Mouse (Mus musculus): ENCODE data around the gene Tktl1.

DNA sequence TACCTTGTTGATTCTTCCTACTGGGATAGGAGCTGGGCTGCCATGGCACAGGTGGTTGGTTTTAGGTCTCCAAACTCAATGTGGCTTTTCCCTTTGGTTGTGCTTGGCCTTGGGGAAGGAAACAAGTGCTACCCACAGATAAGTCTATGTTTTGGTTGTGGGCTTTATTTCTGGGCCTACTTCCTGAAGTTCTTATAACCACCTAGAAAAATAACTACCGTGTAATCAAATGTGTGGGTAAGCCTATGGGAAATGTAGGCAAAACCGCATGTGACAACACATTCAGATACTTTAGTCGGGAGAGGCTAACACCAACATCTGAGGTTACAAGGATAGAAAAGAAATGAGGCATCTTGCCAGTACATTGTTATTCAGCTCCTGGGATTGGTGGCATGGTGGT lies 80.7 kb downstream of the Tktl1 start:
- TF ChIP-seq GATA1 (IDR thresholded peaks at IDR 0.05; ENCODE audit: borderline replicate concordance, low read length), result no peak
- no peak for TF ChIP-seq FLI1 (IDR thresholded peaks at IDR 0.05; ENCODE audit: low read length)
